Mouse (Mus musculus): ENCODE measurements around the gene Dmtf1.
"Not testable (repeated sequence)": the region's sequence is repeated elsewhere in the genome, so short reads cannot be mapped to it uniquely, and the experiment has no call there.

The Dmtf1 gene

DNA sequence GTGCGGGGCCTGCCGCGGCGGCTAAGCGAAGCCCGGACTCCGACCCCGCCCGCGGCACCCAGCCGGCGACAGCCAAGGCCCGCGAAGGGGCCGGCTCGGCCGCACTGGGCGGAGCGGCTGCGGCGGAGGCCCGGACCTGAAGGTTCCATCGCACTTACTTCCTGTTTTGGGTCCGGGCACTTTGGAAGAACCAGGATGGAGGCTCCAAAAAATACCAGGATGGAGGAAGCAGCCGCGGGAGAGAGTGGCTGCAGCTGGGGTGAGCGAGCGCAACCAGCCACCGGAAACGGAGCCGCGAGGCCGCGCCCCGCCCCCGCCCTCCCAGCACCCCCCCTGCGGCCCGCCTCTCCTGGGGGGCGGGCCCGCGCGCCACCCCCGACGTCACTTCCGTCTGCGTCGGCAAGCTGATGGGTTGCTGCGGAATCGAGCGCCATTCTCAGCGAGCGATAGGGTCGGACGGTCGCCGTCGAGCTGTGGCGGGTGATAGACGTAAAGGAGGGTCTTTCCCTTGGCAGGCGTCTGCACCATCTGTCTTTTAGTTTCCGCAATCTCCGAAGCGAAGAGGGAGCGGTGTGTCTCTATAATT, at the start of gene Dmtf1:
Gene Dmtf1 (minus strand): TSS at position 321 of the 586 bp plus-strand sequence.
- DNase-seq (ENCODE audit: low spot score in 2 of 2), result peak; percentile 85 to 90

GRCm38 (mm10) chr5:9186467-9186866, 24.9 kb upstream of the Dmtf1 start:
- DNase-seq (ENCODE audit: low spot score in 2 of 2), result no peak

DNA sequence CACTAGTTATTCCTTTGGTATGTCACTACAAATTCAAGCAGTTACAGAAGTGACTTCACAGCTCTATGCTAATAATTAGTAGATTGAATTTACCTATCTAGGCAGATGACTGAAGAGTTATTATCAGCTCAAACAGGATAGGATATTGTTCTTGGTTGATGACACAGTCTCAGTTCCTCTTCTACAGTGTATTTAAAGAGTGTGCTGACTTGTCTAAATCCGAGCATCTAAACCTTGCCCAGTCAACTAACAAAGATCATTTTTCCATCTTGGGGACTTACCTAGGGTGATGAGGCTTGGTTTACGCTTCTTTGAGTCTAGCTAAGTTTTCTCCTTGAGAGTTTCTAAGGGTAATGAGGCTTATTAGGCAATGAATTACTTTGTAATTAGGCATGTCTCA, 11.7 kb upstream of the Dmtf1 start:
- DNase-seq (ENCODE audit: low spot score in 2 of 2), result no peak

- not testable (repeated sequence) for DNase-seq (ENCODE audit: low spot score in 2 of 2)
Observed at GRCm38 (mm10) chr5:9169328-9170005, 7.9 kb upstream of the Dmtf1 start.

DNA sequence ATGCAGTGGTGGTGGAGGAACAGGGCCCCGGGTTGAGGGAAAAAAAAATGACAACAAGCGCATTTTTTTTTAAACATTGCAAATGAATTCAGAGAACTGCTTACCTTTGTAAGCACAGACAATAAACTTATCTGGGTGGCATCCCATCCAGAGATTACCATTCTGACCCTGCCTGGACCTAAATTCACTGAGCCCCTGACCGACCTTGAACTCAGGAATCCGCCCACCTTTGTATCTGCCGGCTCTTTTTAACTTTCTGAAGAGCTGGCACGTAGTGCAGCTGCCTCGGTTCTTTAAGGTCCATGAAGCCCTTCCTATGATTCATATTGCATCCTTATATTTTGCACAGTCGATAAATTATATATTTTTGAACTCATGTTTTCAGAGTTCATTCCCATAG, 4.8 kb upstream of the Dmtf1 start:
- DNase-seq (ENCODE audit: low spot score in 2 of 2), result no peak

DNA sequence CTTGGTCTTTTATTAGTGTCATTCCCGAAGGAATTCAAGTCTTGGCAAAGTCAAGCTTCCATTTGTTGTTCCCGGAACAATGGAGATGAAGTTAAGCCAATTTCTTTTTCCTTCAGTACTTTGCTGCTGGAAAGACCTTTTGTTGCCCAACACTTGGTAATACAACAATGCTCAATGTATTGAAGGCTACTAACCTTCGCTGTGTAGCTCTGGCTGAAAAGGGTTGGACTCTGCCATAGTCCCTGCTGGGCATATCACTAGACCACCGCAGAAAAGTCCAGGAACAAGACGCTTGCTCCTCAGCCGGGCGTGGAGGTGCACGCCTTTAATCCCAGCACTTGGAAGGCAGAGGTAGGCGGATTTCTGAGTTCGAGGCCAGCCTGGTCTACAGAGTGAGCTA, 3.6 kb upstream of the Dmtf1 start:
- not testable (repeated sequence) for DNase-seq (ENCODE audit: low spot score in 2 of 2)

GRCm38 (mm10) chr5:9163411-9163810, 1.8 kb upstream of the Dmtf1 start:
- no peak for DNase-seq (ENCODE audit: low spot score in 2 of 2)

DNA sequence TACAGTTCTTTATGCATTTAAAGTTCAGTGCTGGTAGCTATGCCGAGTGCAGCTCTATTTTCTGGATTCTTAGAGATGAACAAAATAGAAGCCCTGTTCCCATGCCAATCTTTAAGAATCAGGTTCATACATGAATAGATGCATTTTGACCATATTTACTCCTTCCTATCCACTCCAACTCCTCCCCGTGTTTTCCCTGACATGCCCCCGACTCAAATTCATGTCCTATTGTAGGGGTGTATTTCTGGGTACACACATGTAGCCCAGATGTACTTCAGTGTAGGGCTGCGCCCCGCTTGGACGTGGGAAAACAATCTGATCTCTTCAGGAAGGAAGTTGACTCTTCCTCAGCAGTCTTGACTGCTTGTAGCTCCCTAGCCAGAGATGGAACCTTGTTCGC, 512 bp upstream of the Dmtf1 start:
- peak in 1 of 2 experiments; percentile 22 for DNase-seq (ENCODE audit: low spot score in 2 of 2)

- DNase-seq (ENCODE audit: low spot score in 2 of 2), result no peak
Observed at GRCm38 (mm10) chr5:9160831-9161455, 633 bp downstream of the Dmtf1 start.

- no peak for DNase-seq (ENCODE audit: low spot score in 2 of 2)
Observed at GRCm38 (mm10) chr5:9157336-9157735, 4.2 kb downstream of the Dmtf1 start.

DNA sequence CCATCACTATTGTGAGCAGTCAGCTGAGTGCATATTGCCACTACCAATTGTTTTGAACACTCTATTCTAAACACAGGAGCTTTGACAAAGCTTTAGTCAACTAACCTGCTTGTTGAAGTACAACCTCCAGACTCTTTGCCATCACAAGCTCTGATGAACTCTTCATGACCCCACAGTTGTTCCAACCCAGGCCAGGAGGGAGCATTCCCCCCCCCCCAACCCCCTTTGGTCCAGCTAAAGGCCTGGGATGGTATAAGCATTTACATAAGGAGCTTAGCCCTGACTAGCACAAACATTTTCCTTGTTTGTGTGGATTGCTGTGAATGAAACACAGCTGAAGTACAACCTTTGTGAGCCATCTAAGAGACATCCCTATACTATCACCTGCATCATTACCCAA, 4.8 kb downstream of the Dmtf1 start:
- DNase-seq (ENCODE audit: low spot score in 2 of 2), result no peak

GRCm38 (mm10) chr5:9149273-9149850, 12.2 kb downstream of the Dmtf1 start:
- no peak for DNase-seq (ENCODE audit: low spot score in 2 of 2)

- DNase-seq (ENCODE audit: low spot score in 2 of 2), result no peak
Observed at GRCm38 (mm10) chr5:9142376-9142775, 19.2 kb downstream of the Dmtf1 start.

DNA sequence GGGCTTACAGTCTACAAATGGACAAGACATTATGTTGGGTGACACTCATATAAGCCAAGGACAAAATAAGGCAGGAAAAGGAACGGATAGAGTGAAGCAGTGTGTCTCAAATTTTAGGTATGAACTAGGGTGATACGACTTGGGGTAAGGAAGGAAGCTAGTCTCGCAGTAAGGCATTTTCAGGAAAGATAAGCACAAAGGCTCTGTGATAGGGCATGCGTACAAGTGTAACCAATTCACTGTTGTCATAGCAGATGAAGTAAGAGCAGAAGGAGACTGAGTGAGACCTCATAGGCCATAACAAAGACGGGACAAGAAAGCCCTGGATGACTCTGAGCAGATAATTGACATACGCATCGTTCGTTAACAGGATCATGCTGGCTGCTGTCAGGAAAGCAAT, 20.9 kb downstream of the Dmtf1 start:
- DNase-seq (ENCODE audit: low spot score in 2 of 2), result no peak

- DNase-seq (ENCODE audit: low spot score in 2 of 2), result no peak
Observed at GRCm38 (mm10) chr5:9135588-9135987, 26.0 kb downstream of the Dmtf1 start.

- DNase-seq (ENCODE audit: low spot score in 2 of 2), result no peak
Observed at GRCm38 (mm10) chr5:9131786-9132185, 29.8 kb downstream of the Dmtf1 start.

DNA sequence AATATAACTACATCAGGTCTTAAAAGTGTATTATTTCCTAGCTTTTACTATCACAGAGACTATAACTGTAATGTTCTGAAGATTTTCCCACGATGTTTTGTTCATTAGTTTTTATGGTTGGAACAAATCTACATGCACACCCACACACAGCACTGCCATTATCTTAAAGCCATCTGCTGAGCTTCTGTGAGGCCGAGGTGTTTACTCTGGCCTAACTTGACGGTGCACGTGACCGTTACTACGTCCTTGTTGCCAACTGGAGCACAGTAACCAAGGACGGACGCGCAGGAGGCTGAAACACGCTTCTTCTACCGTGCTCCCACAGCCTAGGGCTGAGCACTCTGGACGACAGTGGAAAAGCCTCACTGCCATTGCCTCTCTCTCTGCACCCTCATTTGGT, 33.0 kb downstream of the Dmtf1 start:
- DNase-seq (ENCODE audit: low spot score in 2 of 2), result peak in 1 of 2 experiments; percentile 56

GRCm38 (mm10) chr5:9124134-9124533, 37.4 kb downstream of the Dmtf1 start:
- DNase-seq (ENCODE audit: low spot score in 2 of 2), result no peak

DNA sequence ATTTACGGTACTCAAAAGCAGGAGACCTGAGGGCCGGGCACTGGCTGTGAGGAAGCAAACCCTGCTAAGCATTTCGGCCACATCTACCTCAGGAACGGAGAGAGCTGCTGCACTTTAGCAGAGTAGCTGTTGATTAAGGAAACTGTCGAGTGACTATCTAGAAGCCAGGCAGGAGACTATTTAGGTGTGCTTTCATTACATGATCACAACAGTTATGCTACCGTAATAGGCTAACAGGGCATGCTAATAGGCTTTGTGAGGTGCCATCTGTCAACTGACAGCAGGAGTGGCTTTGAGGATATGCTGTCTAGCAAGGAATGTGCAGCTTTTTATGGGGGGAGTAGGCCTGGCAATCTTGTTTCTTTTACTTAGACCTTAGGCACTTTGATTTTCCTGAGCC, 47.4 kb downstream of the Dmtf1 start:
- DNase-seq (ENCODE audit: low spot score in 2 of 2), result no peak

GRCm38 (mm10) chr5:9111759-9112158, 49.8 kb downstream of the Dmtf1 start:
- DNase-seq (ENCODE audit: low spot score in 2 of 2), result peak in 1 of 2 experiments; percentile 61

DNA sequence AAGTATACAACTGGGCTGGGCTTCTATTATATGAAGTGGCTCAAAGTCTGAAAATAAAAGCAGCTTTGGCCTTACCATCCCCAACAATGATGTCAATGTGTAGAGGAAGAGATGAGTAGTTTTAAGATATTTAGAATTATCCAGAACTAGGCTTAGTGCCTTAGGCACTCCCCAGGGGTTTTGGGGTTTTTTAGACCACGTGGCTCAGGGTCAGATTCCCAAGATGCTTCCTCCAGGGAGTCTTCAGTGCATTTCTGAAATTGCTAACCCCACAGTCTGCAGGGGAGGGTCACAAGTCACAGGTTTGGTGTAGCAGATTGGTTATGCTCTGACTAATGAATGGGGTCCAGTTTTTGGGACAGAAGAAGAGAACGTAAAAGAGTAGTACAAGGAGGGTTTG, 50.3 kb downstream of the Dmtf1 start:
- no peak for DNase-seq (ENCODE audit: low spot score in 2 of 2)

DNA sequence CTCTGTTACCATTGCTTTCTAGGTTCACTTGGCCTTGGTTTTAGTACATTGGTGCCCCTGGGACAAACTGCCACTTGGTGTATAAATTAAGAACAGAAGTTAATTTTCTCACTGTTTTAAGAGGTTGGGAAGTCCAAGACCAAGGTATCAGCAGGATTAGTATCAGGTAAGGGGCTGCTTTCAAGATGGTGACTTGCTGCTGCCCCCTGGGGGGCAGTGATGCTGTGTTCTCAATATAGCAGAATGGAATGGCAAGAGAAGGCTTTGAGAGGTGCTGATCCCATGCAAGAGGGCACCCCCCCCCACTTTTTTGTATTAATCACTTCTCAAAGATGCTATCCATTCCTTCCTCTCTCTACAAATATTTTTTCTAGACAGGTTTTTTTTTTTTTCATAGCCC, 52.0 kb downstream of the Dmtf1 start:
- no peak for DNase-seq (ENCODE audit: low spot score in 2 of 2)

GRCm38 (mm10) chr5:9108490-9108889, 53.1 kb downstream of the Dmtf1 start:
- DNase-seq (ENCODE audit: low spot score in 2 of 2), result no peak
